Mouse (Mus musculus) kidney, postnatal 25 days (tissue): Measurements from ENCODE around the gene Hnrnph2.

Source experiments
- DNase-seq, 2 experiments: peaks; one replicate each; pipeline ENCODE4 v3.0.0; 2021; ENCODE audit warnings: mixed read lengths in 2 of 2

Hnrnph2 gene

GRCm38 (mm10) chrX:134619695-134620094, 18.7 kb downstream of the Hnrnph2 start:
- no peak for DNase-seq

- no peak for DNase-seq
These were observed 19.4 kb downstream of the Hnrnph2 start for GRCm38 (mm10) chrX:134620254-134620865.

GRCm38 (mm10) chrX:134621685-134622084, 20.7 kb downstream of the Hnrnph2 start:
- no peak for DNase-seq

- DNase-seq = no peak
These were observed 22.4 kb downstream of the Hnrnph2 start for GRCm38 (mm10) chrX:134623350-134623749.

GRCm38 (mm10) chrX:134628200-134628599, 27.2 kb downstream of the Hnrnph2 start:
- DNase-seq = no peak

- DNase-seq = no peak
These were observed 31.7 kb downstream of the Hnrnph2 start for GRCm38 (mm10) chrX:134632710-134633109.

GRCm38 (mm10) chrX:134635111-134635510, 34.1 kb downstream of the Hnrnph2 start:
- no peak for DNase-seq

- DNase-seq = no peak
These were observed 34.9 kb downstream of the Hnrnph2 start for GRCm38 (mm10) chrX:134635860-134636259.

GRCm38 (mm10) chrX:134641000-134641760, 40.2 kb downstream of the Hnrnph2 start:
- DNase-seq = no peak

- DNase-seq = no peak
These were observed 45.4 kb downstream of the Hnrnph2 start for GRCm38 (mm10) chrX:134646338-134646737.

- DNase-seq = no peak
These were observed 46.4 kb downstream of the Hnrnph2 start for GRCm38 (mm10) chrX:134647421-134647820.

GRCm38 (mm10) chrX:134648031-134648692, 47.2 kb downstream of the Hnrnph2 start:
- DNase-seq = peak; percentile 68 to 88

GRCm38 (mm10) chrX:134652061-134652460, 51.1 kb downstream of the Hnrnph2 start:
- DNase-seq = no peak
